Mouse (Mus musculus): ENCODE data around the gene Ubap1. TPM values are rescaled to one million over a fixed set of nuclear protein-coding genes. Genes with fewer than 3 reads are reported as not detected.

Ubap1 gene
- polyA plus RNA-seq, 1 experiment from 2014 or later = 65.2 TPM

GRCm38 (mm10) chr4:41398353-41398752 is 49.6 kb downstream of the Ubap1 start:
- Histone ChIP-seq H3K27me3 (replicated peaks) (no peaks in the 10 kb centered on the region), H3K4me2 (no peak overlapping the region), H3K4me3 (no peak overlapping the region), H3K9me3 (no peaks in the 10 kb centered on the region), H3K4me1 (no peaks in the 10 kb centered on the region), H3K9ac (no peak overlapping the region), H3K36me3 (replicated peaks) (0 out of 2 replicates have a peak, but pooled peaks cover 3% of the 10 kb centered on the region), H3K27ac (no peak overlapping the region)
- 81% methylated on average over 6 of the region's 6 CpGs for WGBS
- no peak for ATAC-seq (replicated peaks)

GRCm38 (mm10) chr4:41399904-41400303 is 51.1 kb downstream of the Ubap1 start:
- 88% methylated on average over 5 of the region's 5 CpGs for WGBS
- no peaks in the 10 kb centered on the region for H3K9me3 ChIP-seq
- no peak for ATAC-seq (replicated peaks)
- no peaks in the 10 kb centered on the region for H3K27me3 ChIP-seq (replicated peaks)
- no peak overlapping the region for H3K27ac ChIP-seq
- H3K4me3 ChIP-seq = no peak overlapping the region
- H3K4me1 ChIP-seq = no peaks in the 10 kb centered on the region
- H3K4me2 ChIP-seq = no peak overlapping the region
- H3K9ac ChIP-seq = no peak overlapping the region
- H3K36me3 ChIP-seq (replicated peaks) = peaks cover 3% of the 10 kb centered on the region; the same call in 1 of the 2 replicates

DNA sequence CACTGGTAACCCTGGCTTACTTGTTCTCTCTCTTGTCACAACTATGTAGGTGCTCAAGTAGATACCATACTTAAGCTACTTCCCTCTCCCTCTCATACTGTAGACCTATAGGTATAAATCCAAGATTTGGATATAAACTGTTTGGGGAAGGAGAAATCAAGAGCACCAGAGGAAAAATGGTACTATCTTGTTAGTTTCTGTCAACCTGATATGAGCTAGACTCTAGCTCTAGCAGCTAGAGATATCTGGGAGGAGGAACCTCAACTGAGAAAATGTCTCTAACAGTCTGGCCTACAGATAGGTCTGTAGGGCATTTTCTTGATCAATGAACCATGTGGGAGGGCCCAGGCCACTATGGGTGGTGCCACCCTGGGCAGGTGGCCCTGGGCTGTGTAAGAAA is 52.4 kb downstream of the Ubap1 start:
- H3K4me2 ChIP-seq = no peak overlapping the region
- H3K27ac ChIP-seq = no peak overlapping the region
- no peak overlapping the region for H3K9ac ChIP-seq
- H3K9me3 ChIP-seq = no peaks in the 10 kb centered on the region
- H3K4me1 ChIP-seq = no peaks in the 10 kb centered on the region
- peaks cover 3% of the 10 kb centered on the region; the same call in 1 of the 2 replicates for H3K36me3 ChIP-seq (replicated peaks)
- H3K27me3 ChIP-seq (replicated peaks) = no peaks in the 10 kb centered on the region
- no peak overlapping the region for H3K4me3 ChIP-seq
- no peak for ATAC-seq (replicated peaks)

DNA sequence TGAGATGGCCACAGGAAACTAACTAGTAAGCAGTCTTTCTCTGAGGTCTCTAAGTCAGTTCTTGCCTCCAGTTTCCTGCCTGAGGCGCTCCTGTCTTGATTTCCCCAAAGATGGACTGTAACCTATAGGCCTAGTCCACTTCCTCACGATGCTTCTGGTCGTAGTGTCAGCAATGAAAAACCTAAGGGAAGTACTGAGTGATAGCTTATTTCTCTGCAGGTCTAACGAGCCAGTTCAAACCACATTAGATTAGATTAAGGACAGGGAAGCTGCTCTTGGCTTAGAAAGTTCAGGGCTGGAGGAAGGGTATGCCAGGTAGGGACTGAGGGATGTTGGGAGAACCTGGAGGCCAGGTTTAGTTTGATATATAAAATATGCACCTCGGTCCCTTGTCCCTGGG is 52.8 kb downstream of the Ubap1 start:
- Histone ChIP-seq H3K4me3 (no peak overlapping the region), H3K27me3 (replicated peaks) (no peaks in the 10 kb centered on the region), H3K9me3 (no peaks in the 10 kb centered on the region), H3K27ac (no peak overlapping the region), H3K4me2 (no peak overlapping the region), H3K9ac (no peak overlapping the region), H3K36me3 (replicated peaks) (peaks cover 3% of the 10 kb centered on the region; the same call in 1 of the 2 replicates), H3K4me1 (no peaks in the 10 kb centered on the region)
- WGBS = 94% methylated on average over 5 of the region's 5 CpGs
- no peak for ATAC-seq (replicated peaks)

- H3K36me3 ChIP-seq (replicated peaks) = no peaks in the 10 kb centered on the region; the same call in 1 of the 2 replicates
- no peak overlapping the region for H3K9ac ChIP-seq
- no peak overlapping the region for H3K4me2 ChIP-seq
- H3K4me1 ChIP-seq = no peaks in the 10 kb centered on the region
- H3K9me3 ChIP-seq = no peaks in the 10 kb centered on the region
- no peak overlapping the region for H3K4me3 ChIP-seq
- H3K27ac ChIP-seq = no peak overlapping the region
- no peaks in the 10 kb centered on the region for H3K27me3 ChIP-seq (replicated peaks)
- 77% methylated on average over 9 of the region's 9 CpGs for WGBS
- no peak for ATAC-seq (replicated peaks)
These were observed 57.8 kb downstream of the Ubap1 start for GRCm38 (mm10) chr4:41406597-41406996.

- Histone ChIP-seq H3K4me2 (no peak overlapping the region), H3K9me3 (no peaks in the 10 kb centered on the region), H3K4me3 (no peak overlapping the region), H3K9ac (no peak overlapping the region), H3K36me3 (replicated peaks) (no peaks in the 10 kb centered on the region; the same call in 1 of the 2 replicates), H3K27me3 (replicated peaks) (no peaks in the 10 kb centered on the region), H3K27ac (no peak overlapping the region), H3K4me1 (no peaks in the 10 kb centered on the region)
- 95% methylated on average over 2 of the region's 2 CpGs for WGBS
- ATAC-seq (replicated peaks) = no peak
These were observed 58.6 kb downstream of the Ubap1 start for GRCm38 (mm10) chr4:41407353-41407752.

GRCm38 (mm10) chr4:41409341-41409740 is 60.5 kb downstream of the Ubap1 start:
- Histone ChIP-seq H3K36me3 (replicated peaks) (no peaks in the 10 kb centered on the region; the same call in 1 of the 2 replicates), H3K4me2 (no peak overlapping the region), H3K4me3 (no peak overlapping the region), H3K9ac (no peak overlapping the region), H3K9me3 (no peaks in the 10 kb centered on the region), H3K4me1 (no peaks in the 10 kb centered on the region), H3K27me3 (replicated peaks) (no peaks in the 10 kb centered on the region), H3K27ac (no peak overlapping the region)
- ATAC-seq (replicated peaks) = no peak
- 90% methylated on average over 1 of the region's 1 CpGs for WGBS

GRCm38 (mm10) chr4:41416966-41417365 is 68.2 kb downstream of the Ubap1 start:
- Histone ChIP-seq H3K4me2 (no peak overlapping the region), H3K9me3 (no peaks in the 10 kb centered on the region), H3K27me3 (replicated peaks) (no peaks in the 10 kb centered on the region), H3K36me3 (replicated peaks) (no peaks in the 10 kb centered on the region), H3K4me1 (no peaks in the 10 kb centered on the region), H3K27ac (no peak overlapping the region), H3K9ac (no peak overlapping the region), H3K4me3 (no peak overlapping the region)
- ATAC-seq (replicated peaks) = no peak

DNA sequence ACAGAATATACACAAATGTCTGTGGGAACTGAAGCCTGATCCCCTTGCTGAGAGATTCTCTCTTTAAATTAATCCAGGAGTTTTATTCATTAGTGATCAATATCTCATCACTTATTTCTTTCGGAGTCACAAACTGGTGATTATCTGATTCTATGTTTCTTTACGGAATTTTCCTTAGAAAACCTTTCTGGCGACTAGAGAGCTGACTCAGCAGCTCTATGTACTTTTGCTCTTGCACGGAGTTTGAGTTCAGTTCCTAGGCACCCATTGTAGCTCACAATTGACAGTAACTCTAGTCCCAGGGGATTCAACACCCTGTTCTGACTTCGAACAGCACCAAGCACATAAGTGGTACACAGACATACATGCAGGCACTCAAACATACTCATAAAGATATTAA is 90.1 kb downstream of the Ubap1 start:
- 87% methylated on average over 5 of the region's 5 CpGs for WGBS
- H3K27me3 ChIP-seq (replicated peaks) = no peaks in the 10 kb centered on the region
- no peak overlapping the region for H3K9ac ChIP-seq
- no peak overlapping the region for H3K27ac ChIP-seq
- H3K36me3 ChIP-seq (replicated peaks) = no peaks in the 10 kb centered on the region
- H3K4me1 ChIP-seq = no peaks in the 10 kb centered on the region
- ATAC-seq (replicated peaks) = no peak
- H3K9me3 ChIP-seq = no peaks in the 10 kb centered on the region
- no peak overlapping the region for H3K4me2 ChIP-seq
- H3K4me3 ChIP-seq = no peak overlapping the region

Other genes with a start within 250 kb of the Ubap1 start
- gene Nol6, start 224.5 kb upstream of the Ubap1 start, polyA plus RNA-seq (2015; fragmentation: Nextera tagmentation; extraction: Ambion mirVana) = 40.9 and 41.1 TPM in 2 replicates
- 58.0 and 60.2 TPM in 2 replicates for gene Ube2r2, start 213.3 kb upstream of the Ubap1 start, polyA plus RNA-seq (2015; fragmentation: Nextera tagmentation; extraction: Ambion mirVana)
- gene Ubap2, start 73.9 kb upstream of the Ubap1 start, polyA plus RNA-seq (2015; fragmentation: Nextera tagmentation; extraction: Ambion mirVana) = 58.0 and 61.8 TPM in 2 replicates
- gene Dcaf12, start 34.1 kb upstream of the Ubap1 start, polyA plus RNA-seq (2015; fragmentation: Nextera tagmentation; extraction: Ambion mirVana) = 82.3 TPM in 2 replicates
- 3.0 and 3.3 TPM in 2 replicates for gene Kif24, start 115.9 kb downstream of the Ubap1 start, polyA plus RNA-seq (2015; fragmentation: Nextera tagmentation; extraction: Ambion mirVana)
- 65.1 and 66.3 TPM in 2 replicates for gene Nudt2, start 116.2 kb downstream of the Ubap1 start, polyA plus RNA-seq (2015; fragmentation: Nextera tagmentation; extraction: Ambion mirVana)
- gene AI464131, start 154.1 kb downstream of the Ubap1 start, polyA plus RNA-seq (2015; fragmentation: Nextera tagmentation; extraction: Ambion mirVana) = 6.3 and 8.9 TPM in 2 replicates
- 13.8 and 15.5 TPM in 2 replicates for gene 1110017D15Rik, start 168.3 kb downstream of the Ubap1 start, polyA plus RNA-seq (2015; fragmentation: Nextera tagmentation; extraction: Ambion mirVana)
- 16.8 and 18.3 TPM in 2 replicates for gene Fam219a, start 220.5 kb downstream of the Ubap1 start, polyA plus RNA-seq (2015; fragmentation: Nextera tagmentation; extraction: Ambion mirVana)
- 3.3 and 3.5 TPM in 2 replicates for gene Dnaic1, start 220.8 kb downstream of the Ubap1 start, polyA plus RNA-seq (2015; fragmentation: Nextera tagmentation; extraction: Ambion mirVana)

Data from midbrain, embryonic 15.5 days (tissue).